Mouse (Mus musculus) forebrain, embryonic 14.5 days (tissue): ENCODE results near the gene Efl1. TPM values are rescaled to one million over a fixed set of nuclear protein-coding genes. Genes with fewer than 3 reads are reported as not detected.
A peak's percentile ranks its signal among the peaks of the same experiment; 100 is the strongest.

Experiments used
- ATAC-seq: fragments of 200-750 bp; cut with Nextera tagmentation; 2 replicates; pipeline ENCODE4 v1.8.0; 2017; ENCODE audit warnings: mild to moderate bottlenecking, moderate library complexity
- DNase-seq: peaks from one replicate; pipeline ENCODE4 v3.0.0-alpha.2; 2015; ENCODE audit warnings: low spot score
- H3K27ac ChIP-seq: fragments of 300-500 bp; sonication (generic); 2 replicates; pipeline ENCODE4 v1.5.1; 2014; ENCODE audit warnings: low read depth, mild to moderate bottlenecking, control low read depth, low read length, moderate library complexity
- H3K27me3 ChIP-seq: fragments of 300-500 bp; sonication (generic); replicated peaks from 2 replicates; pipeline ENCODE4 v1.6.1; 2014; ENCODE audit warnings: low read length, control low read depth, mixed read lengths; ENCODE audit not compliant: control insufficient read depth, insufficient read depth
- H3K36me3 ChIP-seq: fragments of 300-500 bp; sonication (generic); 2 replicates; pipeline ENCODE4 v1.6.1; 2014; ENCODE audit warnings: low read length, control low read depth; ENCODE audit not compliant: control insufficient read depth, insufficient read depth
- H3K4me1 ChIP-seq: fragments of 300-500 bp; sonication (generic); 2 replicates; pipeline ENCODE4 v1.6.1; 2014; ENCODE audit warnings: antibody characterized with exemption, low read length, control low read depth; ENCODE audit not compliant: control insufficient read depth, insufficient read depth
- H3K4me2 ChIP-seq: fragments of 300-500 bp; sonication (generic); 2 replicates; pipeline ENCODE4 v1.6.1; 2014; ENCODE audit warnings: mild to moderate bottlenecking, control low read depth, low read length
- H3K4me3 ChIP-seq: fragments of 300-500 bp; sonication (generic); 2 replicates; pipeline ENCODE4 v1.5.1; 2014; ENCODE audit warnings: low read depth, low read length, control low read depth
- H3K9ac ChIP-seq: fragments of 300-500 bp; sonication (generic); 2 replicates; pipeline ENCODE4 v1.6.1; 2014; ENCODE audit warnings: mild to moderate bottlenecking, low read length, control low read depth, moderate library complexity
- H3K9me3 ChIP-seq: fragments of 300-500 bp; sonication (generic); replicated peaks from 2 replicates; pipeline ENCODE4 v1.6.1; 2016; ENCODE audit warnings: low read length, control low read depth, mixed read lengths; ENCODE audit not compliant: control insufficient read depth
- WGBS: fragments of 180-500 bp; shearing (Covaris S2); extraction: QIAGEN DNeasy Blood & Tissue Kit; methylation state at CpG from one replicate; pipeline ENCODE4 v1.1.7; 2014; 5-methylcytosine and 5-hydroxymethylcytosine counted together
- polyA plus RNA-seq: library from polyadenylated mRNA; unstranded; fragments of >200 nt; fragmentation: Nextera tagmentation; extraction: Ambion mirVana; gene quantifications from 2 replicates; pipeline ENCODE4 v1.2.1, GENCODE M21; 2014

Efl1 gene
- 20.4 and 21.5 TPM in 2 replicates for polyA plus RNA-seq

DNA sequence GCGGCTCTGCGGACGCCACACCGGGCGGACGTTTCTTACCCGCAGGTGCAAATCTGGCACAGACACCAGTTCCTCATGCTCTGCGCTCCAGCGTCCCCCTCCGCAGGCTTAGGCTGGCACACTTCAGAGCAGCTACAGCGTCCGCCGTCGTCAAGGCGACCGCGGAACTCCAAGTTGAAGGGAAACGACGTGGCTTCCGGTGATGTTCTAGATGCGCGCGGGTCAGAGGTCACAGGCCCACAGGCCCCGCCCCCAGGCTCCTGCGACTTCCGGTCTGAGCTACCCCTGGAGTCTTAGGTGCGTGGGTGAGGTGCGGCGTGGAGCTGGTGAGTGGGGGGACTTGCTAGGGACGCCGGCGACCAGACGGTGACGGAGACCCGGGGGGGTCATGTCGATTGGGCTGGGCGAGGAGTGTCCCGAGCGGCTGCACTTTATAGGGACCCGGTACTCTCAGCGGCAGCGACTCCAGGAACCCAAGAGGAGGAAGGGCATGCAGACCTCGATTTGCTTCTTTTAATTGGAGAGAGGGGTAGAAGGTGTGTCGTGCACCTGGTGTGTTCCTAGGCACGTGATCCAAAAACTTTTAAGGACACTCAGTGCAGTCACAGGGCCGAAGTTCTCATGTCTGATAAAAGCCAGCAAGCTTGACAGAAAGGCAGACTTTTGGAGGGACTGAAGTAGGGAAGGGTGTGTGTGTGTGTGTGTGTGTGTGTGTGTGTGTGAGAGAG is at the start of gene Efl1, which contains the start of gene Saxo2:
Gene Efl1 (plus strand): TSS at position 262 of the 728 bp plus-strand sequence.
Gene Saxo2 (minus strand): TSS at position 176 of the 728 bp plus-strand sequence.
- ATAC-seq (peak; percentile 100), DNase-seq (peak; percentile 97)
- under 1% methylated on average over 44 of the region's 46 CpGs for WGBS
- Histone ChIP-seq H3K36me3 (0 out of 2 replicates have a peak, but pooled peaks cover 6% of the 10 kb centered on the region), H3K27ac (no peak within 1 kb of the TSS), H3K9ac (peak within 1 kb of the TSS; percentile 73), H3K4me1 (peaks cover 3% of the 10 kb centered on the region; the same call in 1 of the 2 replicates), H3K9me3 (no peaks in the 10 kb centered on the region), H3K4me2 (peak within 1 kb of the TSS; percentile 63), H3K27me3 (no peaks in the 10 kb centered on the region), H3K4me3 (peak within 1 kb of the TSS; percentile 59)

DNA sequence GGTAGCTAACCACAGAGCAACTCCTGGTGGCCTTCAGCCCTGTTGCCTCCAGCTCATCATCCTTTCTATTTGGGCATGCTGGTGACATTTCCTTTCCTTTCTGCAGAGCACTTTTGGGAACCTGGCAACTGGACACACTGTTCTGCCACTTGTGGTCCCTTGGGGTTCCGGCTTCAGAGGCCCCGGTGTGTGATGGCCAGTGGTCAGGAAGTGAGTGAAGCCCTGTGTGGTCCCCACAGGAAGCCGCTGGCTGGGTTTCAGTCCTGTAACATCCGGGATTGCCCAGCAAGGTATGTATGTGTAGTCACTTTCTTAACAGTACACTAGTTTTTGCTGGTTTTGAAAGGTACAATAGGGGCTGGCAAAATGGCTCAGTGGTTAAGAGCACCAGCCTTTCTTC is 46.4 kb upstream of the Efl1 start:
- Histone ChIP-seq H3K9ac (no peak overlapping the region), H3K36me3 (no peaks in the 10 kb centered on the region), H3K4me3 (no peak overlapping the region), H3K27ac (no peak overlapping the region), H3K4me1 (no peaks in the 10 kb centered on the region), H3K4me2 (no peak overlapping the region), H3K27me3 (no peaks in the 10 kb centered on the region), H3K9me3 (no peaks in the 10 kb centered on the region)
- 86% methylated on average over 4 of the region's 4 CpGs for WGBS
- DNase-seq: no peak
- no peak for ATAC-seq

- no peaks in the 10 kb centered on the region for H3K36me3 ChIP-seq
- H3K4me2 ChIP-seq: no peak overlapping the region
- no peak for ATAC-seq
- H3K9ac ChIP-seq: no peak overlapping the region
- no peaks in the 10 kb centered on the region for H3K27me3 ChIP-seq
- DNase-seq: no peak
- H3K4me3 ChIP-seq: no peak overlapping the region
- H3K4me1 ChIP-seq: no peaks in the 10 kb centered on the region
- 82% methylated on average over 6 of the region's 6 CpGs for WGBS
- no peaks in the 10 kb centered on the region for H3K9me3 ChIP-seq
- no peak overlapping the region for H3K27ac ChIP-seq
These were observed 43.0 kb upstream of the Efl1 start for GRCm38 (mm10) chr7:82605425-82605824.

- Histone ChIP-seq H3K4me1 (no peaks in the 10 kb centered on the region), H3K36me3 (no peaks in the 10 kb centered on the region), H3K9ac (no peak overlapping the region), H3K27ac (no peak overlapping the region), H3K9me3 (no peaks in the 10 kb centered on the region), H3K4me2 (no peak overlapping the region), H3K4me3 (no peak overlapping the region), H3K27me3 (no peaks in the 10 kb centered on the region)
- WGBS: 67% methylated on average over 3 of the region's 3 CpGs
- ATAC-seq (no peak), DNase-seq (peak; percentile 7)
These were observed 38.8 kb upstream of the Efl1 start for GRCm38 (mm10) chr7:82609629-82610028.

GRCm38 (mm10) chr7:82625342-82625741 is 23.1 kb upstream of the Efl1 start:
- Histone ChIP-seq H3K4me1 (no peaks in the 10 kb centered on the region), H3K27me3 (no peaks in the 10 kb centered on the region), H3K27ac (no peak overlapping the region), H3K36me3 (no peaks in the 10 kb centered on the region), H3K4me2 (no peak overlapping the region), H3K9me3 (no peaks in the 10 kb centered on the region; the same call in 1 of the 2 replicates), H3K4me3 (no peak overlapping the region), H3K9ac (no peak overlapping the region)
- 27% methylated on average over 7 of the region's 7 CpGs for WGBS
- ATAC-seq (no peak), DNase-seq (no peak)

DNA sequence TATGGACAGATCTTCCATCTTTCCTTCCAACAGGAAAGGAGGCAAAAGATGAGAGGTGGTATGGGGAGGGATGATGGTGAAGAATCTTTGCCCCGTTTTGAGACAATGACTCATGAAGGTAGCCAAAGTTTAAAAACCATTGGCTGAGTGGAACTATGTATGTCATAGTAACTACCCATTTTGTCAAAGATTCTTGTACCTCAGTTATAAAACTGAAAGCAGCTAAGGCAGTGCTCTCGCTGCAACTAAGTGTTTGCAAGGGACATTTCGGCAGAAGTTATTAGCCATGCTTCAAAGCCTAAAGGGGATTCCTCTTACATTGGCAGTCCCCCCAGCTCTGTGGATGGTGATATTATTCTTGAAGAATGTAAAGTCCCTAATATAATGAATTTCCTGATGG is 1.2 kb upstream of the Efl1 start:
- 92% methylated on average over 3 of the region's 3 CpGs for WGBS
- ATAC-seq: no peak

DNA sequence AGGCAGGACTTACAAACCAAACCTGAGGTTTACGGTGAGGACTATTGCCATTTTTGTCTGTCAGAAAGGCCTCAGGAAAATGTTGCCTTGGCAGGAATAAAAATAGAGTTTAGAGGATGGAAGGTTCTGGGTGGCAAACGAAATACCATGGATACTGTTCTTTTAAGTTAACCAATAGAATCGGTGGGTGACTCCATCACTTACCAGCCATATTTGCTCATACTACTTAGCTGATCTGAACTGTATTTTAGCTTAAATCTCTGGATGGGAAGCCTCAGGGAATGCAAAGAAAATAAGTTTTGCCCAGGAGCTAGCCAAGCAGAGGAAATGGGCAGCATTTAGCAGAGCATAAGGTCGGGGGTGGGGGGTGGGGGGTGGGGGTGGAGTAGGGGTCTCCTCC is 505 bp upstream of the Efl1 start:
- Histone ChIP-seq H3K4me3 (peak overlapping the region; percentile 59), H3K27ac (no peak overlapping the region), H3K4me2 (peak overlapping the region; percentile 63), H3K36me3 (0 out of 2 replicates have a peak, but pooled peaks cover 4% of the 10 kb centered on the region), H3K4me1 (peaks cover 3% of the 10 kb centered on the region; the same call in 1 of the 2 replicates), H3K9ac (peak overlapping the region; percentile 73), H3K9me3 (no peaks in the 10 kb centered on the region), H3K27me3 (no peaks in the 10 kb centered on the region)
- 33% methylated on average over 4 of the region's 4 CpGs for WGBS
- peak; percentile 6 for DNase-seq
- no peak for ATAC-seq

More for the DNA sequence above, 1.2 kb upstream of the Efl1 start:
- Histone ChIP-seq H3K36me3 (0 out of 2 replicates have a peak, but pooled peaks cover 3% of the 10 kb centered on the region), H3K9me3 (no peaks in the 10 kb centered on the region), H3K27ac (no peak overlapping the region), H3K27me3 (no peaks in the 10 kb centered on the region), H3K4me1 (peaks cover 3% of the 10 kb centered on the region; the same call in 1 of the 2 replicates), H3K4me3 (no peak overlapping the region), H3K4me2 (no peak overlapping the region), H3K9ac (no peak overlapping the region)
- DNase-seq: no peak

- no peak overlapping the region for H3K27ac ChIP-seq
- WGBS: 19% methylated on average over 6 of the region's 6 CpGs
These were observed 649 bp downstream of the Efl1 start for GRCm38 (mm10) chr7:82649081-82649445.

DNA sequence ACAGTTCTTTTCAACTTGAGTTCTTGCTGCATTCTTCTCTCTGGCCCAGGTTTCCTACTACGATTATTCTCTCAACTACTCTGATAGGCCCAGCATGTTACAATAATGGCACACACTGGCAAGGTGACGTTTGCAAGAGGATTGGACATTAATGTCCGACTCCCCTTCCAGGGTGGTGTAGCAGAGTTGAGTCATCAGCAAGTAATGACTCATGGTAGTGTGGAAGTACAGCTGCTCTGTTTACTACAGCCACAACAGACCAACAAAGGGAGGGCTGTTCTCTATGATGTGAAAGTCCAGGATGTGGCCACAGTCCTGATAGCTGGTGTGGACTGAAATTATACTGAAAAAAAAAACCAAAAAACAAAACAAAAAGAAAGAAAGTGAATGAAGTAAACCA is 16.2 kb downstream of the Efl1 start:
- H3K9ac ChIP-seq: no peak overlapping the region
- DNase-seq: no peak
- no peak overlapping the region for H3K4me3 ChIP-seq
- H3K9me3 ChIP-seq: no peaks in the 10 kb centered on the region
- H3K36me3 ChIP-seq: peaks cover 24% of the 10 kb centered on the region
- no peaks in the 10 kb centered on the region for H3K4me1 ChIP-seq
- no peak overlapping the region for H3K4me2 ChIP-seq
- no peaks in the 10 kb centered on the region for H3K27me3 ChIP-seq
- no peak overlapping the region for H3K27ac ChIP-seq
- no peak for ATAC-seq
- WGBS: 94% methylated on average over 3 of the region's 3 CpGs

More at GRCm38 (mm10) chr7:82649081-82649445, 649 bp downstream of the Efl1 start:
- Histone ChIP-seq H3K4me2 (peak overlapping the region; percentile 63), H3K9ac (peak overlapping the region; percentile 73), H3K36me3 (0 out of 2 replicates have a peak, but pooled peaks cover 6% of the 10 kb centered on the region), H3K4me1 (peaks cover 3% of the 10 kb centered on the region; the same call in 1 of the 2 replicates), H3K27me3 (no peaks in the 10 kb centered on the region), H3K4me3 (peak overlapping the region; percentile 59), H3K9me3 (no peaks in the 10 kb centered on the region)
- no peak for DNase-seq
- ATAC-seq: peak; percentile 4; the same call in 1 of the 2 replicates
